ENCODE assay signal across 9 mouse cellular contexts in genomic region chr7:4082804-4083203, GRCm38 (mm10). TPM values are rescaled to one million over a fixed set of nuclear protein-coding genes. Genes with fewer than 3 reads are reported as not detected.
DNase-seq lines count a peak whose midpoint lies in the region; ATAC-seq and TF ChIP-seq lines count a peak whose summit lies in the region.
"Had no signal": no experiment of that assay in that cellular context is flagged by ENCODE, and none has a peak within 500 bp of the region (broad histone marks: within the 10 kb centered on the region; RNA-seq: fewer than 3 reads in every experiment).

No protein-coding gene starts in this region.

- H3K4me3 ChIP-seq in liver, embryonic 11.5 days (ENCODE audit: low read depth, low read length): no peak overlapping the region
- H3K4me3 ChIP-seq in small intestine, adult 2 months (ENCODE audit: low read depth, low read length): no peak overlapping the region
- H3K4me3 ChIP-seq: hindbrain, embryonic 15.5 days had no signal

- H3K9me3 ChIP-seq in liver, embryonic 11.5 days (ENCODE audit: control insufficient read depth, low read length): no peaks in the 10 kb centered on the region
- H3K9me3 ChIP-seq: hindbrain, embryonic 15.5 days had no signal

- no peaks in the 10 kb centered on the region for H3K27me3 ChIP-seq in liver, embryonic 11.5 days (replicated peaks; ENCODE audit: control insufficient read depth, insufficient read depth, low read length)
- no peaks in the 10 kb centered on the region for H3K27me3 ChIP-seq in small intestine, adult 2 months (ENCODE audit: control insufficient read depth, insufficient read depth, low read length)
- H3K27me3 ChIP-seq: hindbrain, embryonic 15.5 days had no signal

- TF ChIP-seq POLR2A in small intestine, adult 2 months (IDR thresholded peaks at IDR 0.05; ENCODE audit: low read depth, low read length): no peak

- H3K4me2 ChIP-seq in liver, embryonic 11.5 days: peak overlapping the region; percentile 12; the same call in 1 of the 2 replicates
- H3K4me2 ChIP-seq: hindbrain, embryonic 15.5 days had no signal

- no peak for TF ChIP-seq CTCF in small intestine, adult 2 months (IDR thresholded peaks at IDR 0.05; ENCODE audit: extremely low read depth, insufficient read length, insufficient replicate concordance, low read depth, low read length)

- H3K4me1 ChIP-seq in liver, embryonic 11.5 days (replicated peaks; ENCODE audit: control insufficient read depth, insufficient read depth, low read length): peaks cover 4% of the 10 kb centered on the region; the same call in 1 of the 2 replicates
- peaks cover 14% of the 10 kb centered on the region; the same call in 1 of the 2 replicates for H3K4me1 ChIP-seq in small intestine, adult 2 months (ENCODE audit: control insufficient read depth, insufficient read depth, insufficient read length, low read length)
- H3K4me1 ChIP-seq: hindbrain, embryonic 15.5 days had no signal

- DNase-seq in gastrocnemius, postnatal 25 days: peak; percentile 8
- no peak for DNase-seq in gastrocnemius, postnatal 36 days
- DNase-seq in adipocyte (ENCODE audit: low spot score): peak; percentile 61
- DNase-seq in liver, embryonic 11.5 days (ENCODE audit: low spot score): no peak
- DNase-seq in embryo, embryonic 10.5 days (ENCODE audit: low spot score): no peak
- DNase-seq in urinary bladder, adult 18-20 months (ENCODE audit: low spot score in 2 of 2): no peak
- no peak for DNase-seq in cerebellum, adult 9-10 months

- H3K9ac ChIP-seq in liver, embryonic 11.5 days (ENCODE audit: low read depth, low read length): no peak overlapping the region; the same call in 1 of the 2 replicates
- H3K9ac ChIP-seq: hindbrain, embryonic 15.5 days had no signal

- 21% methylated on average over 2 of the region's 2 CpGs for WGBS in liver, embryonic 11.5 days
- 0% methylated on average over 2 of the region's 2 CpGs for WGBS in small intestine, adult 2 months

- intact Hi-C loops in gastrocnemius, postnatal 36 days (cut with DNase I): no loop called here

- no peak overlapping the region for H3K27ac ChIP-seq in liver, embryonic 11.5 days (ENCODE audit: low read depth, low read length)
- peak overlapping the region; percentile 45 for H3K27ac ChIP-seq in small intestine, adult 2 months (ENCODE audit: insufficient read depth, low read depth, low read length)
- H3K27ac ChIP-seq: hindbrain, embryonic 15.5 days had no signal

- no peaks in the 10 kb centered on the region for H3K36me3 ChIP-seq in liver, embryonic 11.5 days (ENCODE audit: control insufficient read depth, insufficient read depth, low read length)
- no peaks in the 10 kb centered on the region for H3K36me3 ChIP-seq in small intestine, adult 2 months (ENCODE audit: control insufficient read depth, insufficient read depth, low read length)
- H3K36me3 ChIP-seq: hindbrain, embryonic 15.5 days had no signal

- no peak for ATAC-seq in liver, embryonic 11.5 days (replicated peaks; ENCODE audit: low FRiP score)

RNA-seq across cellular contexts. Expression of gene Lair1, which starts 19.8 kb away (rescaled TPM):
- total RNA-seq in gastrocnemius, postnatal 25 days (2021): under 1 TPM; 0.26 to 0.38 TPM
- under 1 TPM; 0.08 to 0.54 TPM for total RNA-seq in gastrocnemius, postnatal 36 days (2021)
- 1.2 and 1.7 TPM in 2 replicates for polyA plus RNA-seq in liver, embryonic 11.5 days (2014; fragmentation: Nextera tagmentation; extraction: Ambion mirVana)
- polyA plus RNA-seq in small intestine, adult 2 months (2012; rRNA removed): 6.9 and 9.2 TPM in 2 replicates

RNA-seq across cellular contexts. Expression of gene Ttyh1, which starts 36.4 kb away (rescaled TPM):
- total RNA-seq in gastrocnemius, postnatal 25 days (2021): 1 to 10 TPM; 1.2 to 3.0 TPM
- 1 to 10 TPM; 1.7 to 1.8 TPM for total RNA-seq in gastrocnemius, postnatal 36 days (2021)
- polyA plus RNA-seq in liver, embryonic 11.5 days (2014; fragmentation: Nextera tagmentation; extraction: Ambion mirVana): 0.58 and 0.85 TPM in 2 replicates
- 21.5 and 23.4 TPM in 2 replicates for polyA plus RNA-seq in small intestine, adult 2 months (2012; rRNA removed)

RNA-seq across cellular contexts. Expression of gene Leng8, which starts 54.0 kb away (rescaled TPM):
- 10 to 100 TPM; 32.2 to 34.8 TPM for total RNA-seq in gastrocnemius, postnatal 25 days (2021)
- total RNA-seq in gastrocnemius, postnatal 36 days (2021): 10 to 100 TPM; 32.8 to 43.8 TPM
- 43.6 and 48.1 TPM in 2 replicates for polyA plus RNA-seq in liver, embryonic 11.5 days (2014; fragmentation: Nextera tagmentation; extraction: Ambion mirVana)
- 272 and 372 TPM in 2 replicates for polyA plus RNA-seq in small intestine, adult 2 months (2012; rRNA removed)

Comparison
In these comparisons a context has a peak if more than half of its experiments do, and no peak if none do; other contexts are left out.
1. DNase-seq: peak in gastrocnemius, postnatal 25 days (single experiment) and adipocyte (single experiment); none in gastrocnemius, postnatal 36 days (0 of 2), liver, embryonic 11.5 days (single experiment), embryo, embryonic 10.5 days (single experiment), urinary bladder, adult 18-20 months (0 of 2) and cerebellum, adult 9-10 months (single experiment).